Mouse (Mus musculus) heart, embryonic 15.5 days (tissue): ENCODE data around the gene Pamr1. TPM values are rescaled to one million over a fixed set of nuclear protein-coding genes. Genes with fewer than 3 reads are reported as not detected.
A peak's percentile ranks its signal among the peaks of the same experiment; 100 is the strongest.

Experiments used
- ATAC-seq: fragments of 200-750 bp; cut with Nextera tagmentation; replicated peaks from 2 replicates; pipeline ENCODE4 v1.8.0; 2017; ENCODE audit warnings: low read depth, moderate TSS enrichment; ENCODE audit not compliant: insufficient number of reproducible peaks, insufficient read depth, low FRiP score
- H3K27ac ChIP-seq: fragments of 300-500 bp; sonication (generic); 2 replicates; pipeline ENCODE4 v1.5.1; 2015; ENCODE audit warnings: mild to moderate bottlenecking, inconsistent platforms
- H3K27me3 ChIP-seq: fragments of 300-500 bp; sonication (generic); 2 replicates; pipeline ENCODE4 v1.6.1; 2015; ENCODE audit warnings: inconsistent platforms
- H3K36me3 ChIP-seq: fragments of 300-500 bp; sonication (generic); 2 replicates; pipeline ENCODE4 v1.6.1; 2015; ENCODE audit warnings: mild to moderate bottlenecking, inconsistent platforms
- H3K4me1 ChIP-seq: fragments of 300-500 bp; sonication (generic); replicated peaks from 2 replicates; pipeline ENCODE4 v1.6.1; 2015; ENCODE audit warnings: inconsistent platforms
- H3K4me2 ChIP-seq: fragments of 300-500 bp; sonication (generic); 2 replicates; pipeline ENCODE4 v1.6.1; 2015; ENCODE audit warnings: inconsistent platforms, mild to moderate bottlenecking, moderate library complexity
- H3K4me3 ChIP-seq: fragments of 300-500 bp; sonication (generic); 2 replicates; pipeline ENCODE4 v1.5.1; 2015; ENCODE audit warnings: mild to moderate bottlenecking, inconsistent platforms
- H3K9ac ChIP-seq: fragments of 300-500 bp; sonication (generic); 2 replicates; pipeline ENCODE4 v1.6.1; 2015; ENCODE audit warnings: mild to moderate bottlenecking, inconsistent platforms
- H3K9me3 ChIP-seq: fragments of 300-500 bp; sonication (generic); replicated peaks from 2 replicates; pipeline ENCODE4 v1.6.1; 2016; ENCODE audit warnings: inconsistent platforms
- WGBS: fragments of 180-500 bp; shearing (Covaris S2); methylation state at CpG from one replicate; pipeline ENCODE4 v1.1.7; 2015; ENCODE audit warnings: mixed read lengths; 5-methylcytosine and 5-hydroxymethylcytosine counted together
- polyA plus RNA-seq: library from polyadenylated mRNA; unstranded; fragments of >200 nt; fragmentation: Nextera tagmentation; extraction: Ambion mirVana; gene quantifications from 2 replicates; pipeline ENCODE4 v1.2.1, GENCODE M21; 2015

Gene Pamr1
- polyA plus RNA-seq, 1 experiment from 2014 or later: 2.4 TPM

DNA sequence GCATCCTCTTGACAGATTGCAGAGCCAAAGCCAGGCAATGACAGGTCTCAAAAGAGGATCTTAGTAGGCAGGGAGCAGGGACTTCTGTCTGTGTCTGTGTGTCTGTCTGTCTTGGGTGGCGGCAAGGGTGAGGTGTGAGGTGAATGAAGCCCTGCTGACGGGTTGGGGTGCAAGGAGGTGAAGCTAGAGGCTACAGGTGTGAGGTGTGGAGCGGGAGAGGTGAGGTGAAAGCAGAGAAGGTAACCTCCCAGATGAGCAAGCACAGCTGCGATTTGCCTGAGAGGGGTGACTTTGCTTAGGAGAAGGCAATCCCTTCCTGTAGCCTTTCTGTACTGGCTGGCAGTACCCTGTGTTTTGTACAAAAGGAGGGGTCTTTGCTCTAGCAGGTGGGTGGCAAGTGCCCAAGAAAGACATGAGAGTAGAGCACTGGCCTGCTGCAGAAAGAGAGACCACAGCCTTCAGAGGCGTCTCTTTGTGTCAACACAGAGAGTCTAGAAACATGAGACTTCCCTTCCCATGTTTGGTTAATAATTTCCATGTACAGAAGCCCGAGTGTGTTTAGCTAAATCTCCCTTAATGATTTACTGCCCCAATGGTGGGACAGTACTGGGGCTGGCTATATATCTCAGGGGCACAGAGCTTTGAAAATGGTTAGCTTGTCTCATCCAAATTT is 1.2 kb downstream of the Pamr1 start:
- no peak overlapping the region for H3K27ac ChIP-seq
- H3K4me1 ChIP-seq: peaks cover 19% of the 10 kb centered on the region
- H3K9ac ChIP-seq: no peak overlapping the region
- peaks cover 32% of the 10 kb centered on the region for H3K27me3 ChIP-seq
- H3K9me3 ChIP-seq: no peaks in the 10 kb centered on the region
- H3K36me3 ChIP-seq: no peaks in the 10 kb centered on the region
- peak overlapping the region; percentile 68; the same call in 1 of the 2 replicates for H3K4me2 ChIP-seq
- H3K4me3 ChIP-seq: peak overlapping the region; percentile 1; the same call in 1 of the 2 replicates
- no peak for ATAC-seq
- 28% methylated on average over 6 of the region's 6 CpGs for WGBS

DNA sequence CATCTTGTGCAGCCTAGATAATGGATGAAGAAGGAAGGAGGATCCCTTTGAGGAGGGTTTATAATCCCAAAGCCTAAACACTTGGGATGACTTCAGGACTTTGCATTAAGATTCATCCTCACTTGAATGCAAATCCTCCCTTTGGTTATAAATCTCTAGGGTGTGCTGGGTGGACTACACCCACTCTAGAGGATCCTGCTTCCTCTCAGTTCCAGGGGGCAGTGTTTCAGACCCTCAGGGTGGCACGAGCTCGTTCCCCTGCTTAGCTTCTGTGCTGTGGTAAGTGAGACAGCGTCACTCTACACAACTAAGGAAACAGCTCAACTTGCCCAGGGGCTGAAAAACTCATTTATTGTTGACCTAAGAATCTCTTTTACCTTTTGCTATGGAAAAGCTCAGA is 1.8 kb downstream of the Pamr1 start:
- Histone ChIP-seq H3K27me3 (peaks cover 32% of the 10 kb centered on the region), H3K4me2 (no peak overlapping the region), H3K27ac (no peak overlapping the region), H3K36me3 (no peaks in the 10 kb centered on the region), H3K4me1 (peaks cover 19% of the 10 kb centered on the region), H3K9me3 (no peaks in the 10 kb centered on the region), H3K9ac (no peak overlapping the region), H3K4me3 (no peak overlapping the region)
- ATAC-seq: no peak
- WGBS: 42% methylated on average over 3 of the region's 3 CpGs

DNA sequence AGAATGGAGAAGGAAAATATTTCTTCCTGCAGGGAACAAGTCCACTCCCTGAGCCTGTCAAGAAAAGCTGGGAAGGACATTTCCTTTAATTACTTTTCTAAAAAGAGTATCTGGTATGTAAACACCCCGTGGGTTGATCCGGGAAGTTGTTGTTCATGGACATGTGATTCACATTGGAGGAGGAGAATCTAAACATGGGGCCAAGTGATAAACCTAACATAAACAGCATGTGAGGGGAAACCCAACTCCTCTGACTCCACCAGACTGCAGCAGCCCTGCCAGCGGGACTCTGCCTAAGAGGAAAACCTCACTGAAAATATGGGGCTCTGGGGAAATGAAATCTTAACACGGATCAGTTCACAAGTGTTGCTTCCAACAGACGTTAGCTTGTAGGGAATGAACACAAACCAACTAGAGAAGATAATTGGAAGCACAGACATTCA is 2.3 kb downstream of the Pamr1 start:
- Histone ChIP-seq H3K9ac (no peak overlapping the region), H3K27me3 (peaks cover 32% of the 10 kb centered on the region), H3K27ac (no peak overlapping the region), H3K4me2 (no peak overlapping the region), H3K36me3 (no peaks in the 10 kb centered on the region), H3K4me1 (peaks cover 19% of the 10 kb centered on the region), H3K9me3 (no peaks in the 10 kb centered on the region), H3K4me3 (no peak overlapping the region)
- 34% methylated on average over 5 of the region's 5 CpGs for WGBS
- 0 out of 2 replicates have a peak, but pooled peaks have one; percentile 24 for ATAC-seq

DNA sequence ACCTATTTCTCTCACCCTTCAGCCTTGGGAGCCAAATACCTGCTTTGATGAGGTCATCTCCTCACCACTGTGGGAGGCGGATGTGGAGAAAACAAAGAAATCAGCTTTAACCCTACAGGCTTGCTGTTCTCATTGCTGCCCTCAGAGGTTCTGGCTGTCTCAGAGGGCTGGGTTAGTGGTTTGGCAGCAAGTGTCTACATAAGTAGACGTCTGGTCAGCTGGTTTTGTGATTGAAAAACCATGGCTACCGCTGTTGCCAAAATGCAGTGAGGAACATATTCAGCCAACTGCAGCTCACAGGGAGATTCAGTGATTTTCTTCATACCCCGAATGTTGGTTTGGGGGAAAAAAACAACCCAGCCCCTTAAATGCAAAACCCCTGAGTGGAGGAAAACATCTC is 7.3 kb downstream of the Pamr1 start:
- no peak overlapping the region for H3K4me3 ChIP-seq
- no peak overlapping the region for H3K27ac ChIP-seq
- no peaks in the 10 kb centered on the region for H3K4me1 ChIP-seq
- no peak overlapping the region for H3K4me2 ChIP-seq
- no peaks in the 10 kb centered on the region for H3K9me3 ChIP-seq
- ATAC-seq: no peak
- H3K27me3 ChIP-seq: 0 out of 2 replicates have a peak, but pooled peaks cover 5% of the 10 kb centered on the region
- no peak overlapping the region for H3K9ac ChIP-seq
- no peaks in the 10 kb centered on the region for H3K36me3 ChIP-seq
- 68% methylated on average over 4 of the region's 4 CpGs for WGBS

DNA sequence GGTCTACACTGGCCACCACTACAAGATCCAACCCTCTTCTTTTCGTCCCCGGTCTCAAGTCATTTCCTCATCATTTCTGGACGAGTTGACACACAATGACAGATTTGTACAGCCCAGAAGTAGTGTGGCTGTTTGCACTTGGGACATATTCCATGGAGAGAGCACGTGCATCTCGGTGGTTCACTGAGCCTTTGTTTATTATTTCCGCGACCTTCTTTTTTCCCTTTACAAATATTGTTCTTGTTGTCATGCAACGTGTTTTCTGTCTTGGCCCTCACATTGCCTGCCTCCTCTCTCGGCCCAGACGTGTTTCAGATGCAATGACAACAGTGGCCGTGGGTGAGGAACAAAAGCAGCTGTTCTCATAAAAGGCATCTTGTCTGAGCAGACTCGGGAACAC is 9.2 kb downstream of the Pamr1 start:
- no peak for ATAC-seq
- H3K9ac ChIP-seq: no peak overlapping the region
- no peak overlapping the region for H3K4me3 ChIP-seq
- no peaks in the 10 kb centered on the region for H3K9me3 ChIP-seq
- 0 out of 2 replicates have a peak, but pooled peaks cover 5% of the 10 kb centered on the region for H3K27me3 ChIP-seq
- no peaks in the 10 kb centered on the region for H3K36me3 ChIP-seq
- no peaks in the 10 kb centered on the region for H3K4me1 ChIP-seq
- no peak overlapping the region for H3K27ac ChIP-seq
- H3K4me2 ChIP-seq: no peak overlapping the region
- 71% methylated on average over 12 of the region's 12 CpGs for WGBS

DNA sequence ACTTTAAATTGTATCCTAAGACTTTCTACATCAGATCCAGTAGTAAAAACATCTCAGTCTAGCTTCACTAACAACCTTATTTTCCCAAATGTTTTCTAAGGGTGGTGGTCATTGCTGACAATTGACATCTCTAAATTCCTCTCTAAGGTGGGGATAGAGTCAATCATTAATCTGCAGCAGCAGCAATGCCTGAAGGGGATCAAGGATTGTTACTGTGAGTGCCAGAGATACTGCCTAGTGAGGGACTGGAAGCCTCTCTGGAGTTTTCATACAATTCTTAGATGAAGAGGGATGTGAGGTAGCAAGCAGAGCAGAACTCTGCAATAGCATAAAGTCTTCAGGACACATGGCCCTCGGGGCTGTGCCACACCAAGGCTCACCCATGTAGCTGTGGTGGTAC is 14.0 kb downstream of the Pamr1 start:
- Histone ChIP-seq H3K9me3 (no peaks in the 10 kb centered on the region), H3K4me3 (no peak overlapping the region), H3K27me3 (no peaks in the 10 kb centered on the region), H3K9ac (no peak overlapping the region), H3K36me3 (no peaks in the 10 kb centered on the region), H3K4me1 (no peaks in the 10 kb centered on the region), H3K4me2 (no peak overlapping the region), H3K27ac (no peak overlapping the region)
- 57% methylated on average over 1 of the region's 1 CpGs for WGBS
- no peak for ATAC-seq

DNA sequence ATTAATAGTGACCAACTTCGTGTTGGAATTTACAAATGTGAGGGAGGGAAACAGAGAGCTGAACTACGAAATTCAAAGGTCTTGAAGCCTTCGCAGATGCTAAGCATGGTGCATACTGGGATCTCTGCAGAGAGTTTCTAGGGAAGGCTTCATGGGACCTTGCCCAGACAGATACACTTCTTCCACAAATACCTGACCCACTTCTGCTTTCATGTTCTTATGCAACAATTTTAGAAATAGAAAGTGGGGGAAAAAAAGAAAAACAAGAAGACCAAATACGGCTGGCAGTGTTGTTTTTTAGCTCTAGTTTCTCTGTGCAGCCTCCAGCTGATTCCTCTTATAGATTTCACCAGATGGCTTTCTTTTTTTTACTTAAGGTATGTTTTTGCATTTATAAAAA is 29.4 kb downstream of the Pamr1 start:
- H3K9ac ChIP-seq: no peak overlapping the region
- no peaks in the 10 kb centered on the region for H3K36me3 ChIP-seq
- H3K9me3 ChIP-seq: no peaks in the 10 kb centered on the region
- no peak overlapping the region for H3K4me3 ChIP-seq
- no peak overlapping the region for H3K4me2 ChIP-seq
- no peak overlapping the region for H3K27ac ChIP-seq
- H3K4me1 ChIP-seq: no peaks in the 10 kb centered on the region
- ATAC-seq: no peak
- no peaks in the 10 kb centered on the region for H3K27me3 ChIP-seq
- WGBS: 70% methylated on average over 4 of the region's 4 CpGs

DNA sequence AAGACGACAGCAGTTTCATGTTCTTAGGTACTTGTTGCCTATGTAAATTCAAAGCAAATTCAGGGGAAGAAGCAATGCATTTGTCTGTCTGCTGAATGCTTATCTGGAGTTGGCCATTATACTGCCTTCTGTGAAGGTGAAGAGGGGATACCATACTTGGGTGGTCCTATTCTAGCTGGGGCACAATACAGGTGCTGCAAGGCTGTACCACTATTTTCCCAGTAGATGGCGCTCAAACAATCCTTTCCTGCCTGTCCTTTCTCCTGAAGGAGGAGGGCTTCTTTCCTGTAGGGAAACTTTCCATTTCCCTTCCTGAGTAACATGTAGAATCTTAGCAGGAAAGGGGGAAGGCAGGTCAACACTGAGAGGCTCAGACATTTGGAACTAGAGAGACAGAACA is 40.2 kb downstream of the Pamr1 start:
- H3K4me2 ChIP-seq: no peak overlapping the region
- no peak overlapping the region for H3K27ac ChIP-seq
- H3K9me3 ChIP-seq: no peaks in the 10 kb centered on the region
- H3K4me1 ChIP-seq: no peaks in the 10 kb centered on the region
- no peak overlapping the region for H3K9ac ChIP-seq
- H3K27me3 ChIP-seq: no peaks in the 10 kb centered on the region
- WGBS: 30% methylated on average over 2 of the region's 2 CpGs
- ATAC-seq: no peak
- no peaks in the 10 kb centered on the region for H3K36me3 ChIP-seq
- H3K4me3 ChIP-seq: no peak overlapping the region

DNA sequence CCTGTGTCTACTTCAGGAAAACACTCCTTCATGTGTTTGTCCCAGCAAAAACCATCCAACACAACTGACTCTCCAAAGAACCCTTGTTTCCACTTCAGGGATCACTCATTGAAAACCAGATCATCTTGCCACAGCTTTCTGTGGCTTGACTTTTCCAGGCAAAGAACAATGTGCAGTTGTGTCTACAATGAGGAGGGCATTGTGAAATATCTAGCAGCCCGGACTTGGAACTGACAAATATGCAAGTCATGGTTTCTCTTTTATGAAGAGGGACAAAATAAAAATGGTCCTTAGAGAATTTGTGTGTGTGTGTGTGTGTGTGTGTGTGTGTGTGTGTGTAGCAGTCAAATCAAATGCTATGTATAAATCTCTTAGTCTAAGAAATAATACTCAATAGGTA is 44.7 kb downstream of the Pamr1 start:
- ATAC-seq: no peak
- no peak overlapping the region for H3K4me2 ChIP-seq
- H3K9ac ChIP-seq: no peak overlapping the region
- H3K27me3 ChIP-seq: 0 out of 2 replicates have a peak, but pooled peaks cover 4% of the 10 kb centered on the region
- H3K4me1 ChIP-seq: no peaks in the 10 kb centered on the region
- H3K4me3 ChIP-seq: no peak overlapping the region
- 81% methylated on average over 1 of the region's 1 CpGs for WGBS
- no peaks in the 10 kb centered on the region for H3K36me3 ChIP-seq
- no peaks in the 10 kb centered on the region for H3K9me3 ChIP-seq
- H3K27ac ChIP-seq: no peak overlapping the region

DNA sequence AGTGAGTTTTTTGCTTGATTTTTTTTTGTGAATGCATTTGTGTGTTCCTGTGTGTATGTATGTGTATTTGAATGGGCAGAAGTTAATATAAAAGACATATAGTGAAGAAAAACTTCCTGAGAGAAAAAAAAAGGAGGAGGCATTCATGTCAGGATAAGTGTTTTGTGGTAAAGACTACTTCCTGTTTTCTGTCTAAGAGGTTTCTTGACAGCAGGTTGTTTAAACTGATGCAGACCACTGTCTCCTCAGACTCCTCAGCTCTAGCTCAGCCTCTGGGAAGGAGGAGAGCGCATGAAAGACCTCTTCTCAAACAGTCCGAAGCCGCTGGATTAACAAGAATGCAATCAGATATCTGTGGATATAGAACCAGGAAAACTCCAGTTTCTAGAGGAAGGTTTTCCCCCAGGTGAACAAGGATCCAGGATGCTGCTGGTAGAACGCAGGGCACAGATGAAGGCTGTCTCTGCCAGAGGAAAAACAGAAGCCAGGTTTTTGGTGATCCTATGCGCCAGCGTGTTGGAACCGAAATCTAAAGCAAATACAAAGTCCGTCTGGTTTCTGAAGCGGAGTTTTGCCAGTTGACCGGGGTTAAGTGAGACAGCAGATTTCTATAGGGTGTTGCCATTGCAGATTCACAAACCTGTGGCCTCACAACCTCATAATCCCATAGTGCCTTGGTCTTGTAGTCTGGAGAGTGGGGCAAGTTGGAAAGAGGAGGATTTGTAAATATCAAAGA is 45.8 kb downstream of the Pamr1 start:
- 0 out of 2 replicates have a peak, but pooled peaks cover 4% of the 10 kb centered on the region for H3K27me3 ChIP-seq
- no peak overlapping the region for H3K9ac ChIP-seq
- H3K9me3 ChIP-seq: no peaks in the 10 kb centered on the region
- no peak overlapping the region for H3K4me3 ChIP-seq
- no peak overlapping the region for H3K27ac ChIP-seq
- H3K4me1 ChIP-seq: no peaks in the 10 kb centered on the region
- H3K36me3 ChIP-seq: no peaks in the 10 kb centered on the region
- WGBS: 86% methylated on average over 10 of the region's 10 CpGs
- no peak overlapping the region for H3K4me2 ChIP-seq
- no peak for ATAC-seq

DNA sequence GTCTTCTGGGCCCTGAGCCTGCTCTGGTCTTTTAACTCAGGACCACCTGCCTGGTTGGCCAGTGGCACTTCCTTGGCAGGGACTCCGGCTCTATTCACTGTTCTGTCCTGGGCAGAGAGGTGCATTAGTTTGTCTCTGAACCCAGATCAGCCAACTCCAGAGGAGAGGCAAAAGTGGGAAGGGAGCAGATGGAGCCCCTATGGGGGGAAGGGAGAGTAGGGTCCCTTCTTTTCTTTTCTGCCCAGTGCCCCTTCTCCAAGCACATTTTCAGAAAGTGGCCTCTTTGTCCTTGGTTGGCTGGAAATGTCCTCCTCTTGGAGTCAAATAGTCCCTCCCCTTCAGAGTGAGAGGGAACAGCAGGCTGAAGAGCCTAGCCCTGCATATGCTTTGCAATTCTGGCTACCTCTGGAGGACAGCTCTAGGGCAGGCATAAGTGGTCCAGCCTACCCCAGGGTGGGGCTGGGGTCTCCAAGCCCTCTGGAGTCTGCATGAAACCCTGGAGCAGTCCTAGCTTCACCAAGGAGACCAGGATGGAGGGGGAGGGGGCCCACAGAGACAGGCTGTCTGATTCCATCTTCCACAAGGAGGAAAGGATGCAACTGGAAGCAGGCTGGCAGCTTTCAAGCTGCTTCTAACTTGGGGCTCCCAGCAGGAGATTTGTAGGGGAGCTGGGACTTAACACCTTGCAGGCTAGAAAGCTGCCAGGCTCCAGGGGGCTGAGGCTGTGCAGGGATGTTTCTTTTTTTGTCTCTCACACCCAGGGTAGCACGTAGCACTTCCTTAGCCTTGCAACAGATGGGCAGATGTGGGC is 49.3 kb downstream of the Pamr1 start:
- Histone ChIP-seq H3K9ac (no peak overlapping the region), H3K4me1 (no peaks in the 10 kb centered on the region), H3K4me2 (no peak overlapping the region), H3K27ac (no peak overlapping the region), H3K9me3 (no peaks in the 10 kb centered on the region), H3K27me3 (0 out of 2 replicates have a peak, but pooled peaks cover 4% of the 10 kb centered on the region), H3K36me3 (no peaks in the 10 kb centered on the region), H3K4me3 (no peak overlapping the region)
- ATAC-seq: no peak
- 37% methylated on average over 2 of the region's 2 CpGs for WGBS
